Mouse (Mus musculus): ENCODE results near the gene Apip.

- TF ChIP-seq CTCF (IDR thresholded peaks at IDR 0.05; ENCODE audit: low read depth), result no peak
- TF ChIP-seq EP300 (IDR thresholded peaks at IDR 0.05; ENCODE audit: low read depth), result no peak
Observed at GRCm38 (mm10) chr2:103085633-103086032, 12.2 kb downstream of the Apip start.
